Mouse (Mus musculus): Measurements from ENCODE around the gene Stau1. TPM values are rescaled to one million over a fixed set of nuclear protein-coding genes. Genes with fewer than 3 reads are reported as not detected.
A peak's percentile ranks its signal among the peaks of the same experiment; 100 is the strongest.

The Stau1 gene
- polyA plus RNA-seq, 1 experiment from 2014 or later: 31.5 TPM

GRCm38 (mm10) chr2:166945456-166945855 is 50.6 kb downstream of the Stau1 start:
- Histone ChIP-seq H3K4me2 (ENCODE audit: low read depth, low read length) (no peak overlapping the region), H3K9ac (replicated peaks) (no peak overlapping the region), H3K27me3 (ENCODE audit: insufficient read depth, low read length) (no peaks in the 10 kb centered on the region), H3K9me3 (ENCODE audit: low read length) (no peaks in the 10 kb centered on the region), H3K36me3 (replicated peaks; ENCODE audit: insufficient read depth, low read length) (peaks cover 89% of the 10 kb centered on the region), H3K4me1 (ENCODE audit: insufficient read depth) (no peaks in the 10 kb centered on the region), H3K27ac (ENCODE audit: low read depth) (no peak overlapping the region), H3K4me3 (ENCODE audit: low read depth, low read length) (no peak overlapping the region)
- TF ChIP-seq EP300 (IDR thresholded peaks at IDR 0.05; ENCODE audit: low read depth): no peak
- TF ChIP-seq CTCF (IDR thresholded peaks at IDR 0.05; ENCODE audit: low read depth): peak; percentile 60
- DNase-seq (peak; percentile 24), ATAC-seq (peak; percentile 49; the same call in 1 of the 2 replicates)
- WGBS (ENCODE audit: insufficient replicate concordance): 53% methylated on average over 4 of the region's 4 CpGs

- ATAC-seq (no peak), DNase-seq (no peak)
- H3K4me3 ChIP-seq (ENCODE audit: low read depth, low read length): no peak overlapping the region
- H3K36me3 ChIP-seq (replicated peaks; ENCODE audit: insufficient read depth, low read length): peaks cover 88% of the 10 kb centered on the region
- WGBS (ENCODE audit: insufficient replicate concordance): 87% methylated on average over 1 of the region's 1 CpGs
- no peaks in the 10 kb centered on the region for H3K4me1 ChIP-seq (ENCODE audit: insufficient read depth)
- no peak overlapping the region for H3K4me2 ChIP-seq (ENCODE audit: low read depth, low read length)
- H3K9ac ChIP-seq (replicated peaks): no peak overlapping the region
- no peaks in the 10 kb centered on the region for H3K27me3 ChIP-seq (ENCODE audit: insufficient read depth, low read length)
- H3K9me3 ChIP-seq (ENCODE audit: low read length): no peaks in the 10 kb centered on the region
- H3K27ac ChIP-seq (ENCODE audit: low read depth): no peak overlapping the region
- TF ChIP-seq EP300 (IDR thresholded peaks at IDR 0.05; ENCODE audit: low read depth) (no peak), CTCF (IDR thresholded peaks at IDR 0.05; ENCODE audit: low read depth) (no peak)
Observed at GRCm38 (mm10) chr2:166944346-166944745, 51.8 kb downstream of the Stau1 start.

- no peak for ATAC-seq
- TF ChIP-seq CTCF (IDR thresholded peaks at IDR 0.05; ENCODE audit: low read depth) (no peak), EP300 (IDR thresholded peaks at IDR 0.05; ENCODE audit: low read depth) (no peak)
Observed at GRCm38 (mm10) chr2:166943146-166943545, 53.0 kb downstream of the Stau1 start.

GRCm38 (mm10) chr2:166936166-166936565 is 59.9 kb downstream of the Stau1 start:
- peaks cover 81% of the 10 kb centered on the region for H3K36me3 ChIP-seq (replicated peaks; ENCODE audit: insufficient read depth, low read length)
- no peaks in the 10 kb centered on the region for H3K4me1 ChIP-seq (ENCODE audit: insufficient read depth)
- no peak overlapping the region for H3K27ac ChIP-seq (ENCODE audit: low read depth)
- H3K4me3 ChIP-seq (ENCODE audit: low read depth, low read length): no peak overlapping the region
- no peak overlapping the region for H3K4me2 ChIP-seq (ENCODE audit: low read depth, low read length)
- ATAC-seq: no peak
- DNase-seq: no peak
- TF ChIP-seq EP300 (IDR thresholded peaks at IDR 0.05; ENCODE audit: low read depth) (no peak), CTCF (IDR thresholded peaks at IDR 0.05; ENCODE audit: low read depth) (no peak)
- H3K9me3 ChIP-seq (ENCODE audit: low read length): no peaks in the 10 kb centered on the region
- no peak overlapping the region; the same call in 1 of the 2 replicates for H3K9ac ChIP-seq (replicated peaks)
- 95% methylated on average over 2 of the region's 2 CpGs for WGBS (ENCODE audit: insufficient replicate concordance)
- no peaks in the 10 kb centered on the region for H3K27me3 ChIP-seq (ENCODE audit: insufficient read depth, low read length)

More at GRCm38 (mm10) chr2:166943146-166943545, 53.0 kb downstream of the Stau1 start:
- Histone ChIP-seq H3K9ac (replicated peaks) (no peak overlapping the region), H3K4me2 (ENCODE audit: low read depth, low read length) (no peak overlapping the region), H3K4me1 (ENCODE audit: insufficient read depth) (no peaks in the 10 kb centered on the region), H3K27me3 (ENCODE audit: insufficient read depth, low read length) (no peaks in the 10 kb centered on the region), H3K4me3 (ENCODE audit: low read depth, low read length) (no peak overlapping the region), H3K27ac (ENCODE audit: low read depth) (no peak overlapping the region), H3K36me3 (replicated peaks; ENCODE audit: insufficient read depth, low read length) (peaks cover 88% of the 10 kb centered on the region), H3K9me3 (ENCODE audit: low read length) (no peaks in the 10 kb centered on the region)
- whole genome bisulfite sequencing (ENCODE audit: insufficient replicate concordance): 84% methylated on average over 2 of the region's 2 CpGs
- DNase-seq: no peak

GRCm38 (mm10) chr2:166935582-166935981 is 60.5 kb downstream of the Stau1 start:
- TF ChIP-seq CTCF (IDR thresholded peaks at IDR 0.05; ENCODE audit: low read depth) (no peak), EP300 (IDR thresholded peaks at IDR 0.05; ENCODE audit: low read depth) (no peak)
- H3K4me2 ChIP-seq (ENCODE audit: low read depth, low read length): no peak overlapping the region
- H3K4me3 ChIP-seq (ENCODE audit: low read depth, low read length): no peak overlapping the region
- H3K9ac ChIP-seq (replicated peaks): no peak overlapping the region
- no peak overlapping the region for H3K27ac ChIP-seq (ENCODE audit: low read depth)
- no peaks in the 10 kb centered on the region for H3K9me3 ChIP-seq (ENCODE audit: low read length)
- WGBS (ENCODE audit: insufficient replicate concordance): 91% methylated on average over 7 of the region's 7 CpGs
- no peaks in the 10 kb centered on the region for H3K4me1 ChIP-seq (ENCODE audit: insufficient read depth)
- peaks cover 81% of the 10 kb centered on the region for H3K36me3 ChIP-seq (replicated peaks; ENCODE audit: insufficient read depth, low read length)
- no peaks in the 10 kb centered on the region for H3K27me3 ChIP-seq (ENCODE audit: insufficient read depth, low read length)
- DNase-seq: no peak
- ATAC-seq: no peak

GRCm38 (mm10) chr2:166934416-166934815 is 61.7 kb downstream of the Stau1 start:
- Histone ChIP-seq H3K27me3 (ENCODE audit: insufficient read depth, low read length) (no peaks in the 10 kb centered on the region), H3K9me3 (ENCODE audit: low read length) (no peaks in the 10 kb centered on the region), H3K4me2 (ENCODE audit: low read depth, low read length) (no peak overlapping the region), H3K9ac (replicated peaks) (no peak overlapping the region), H3K36me3 (replicated peaks; ENCODE audit: insufficient read depth, low read length) (peaks cover 81% of the 10 kb centered on the region), H3K4me3 (ENCODE audit: low read depth, low read length) (no peak overlapping the region), H3K27ac (ENCODE audit: low read depth) (no peak overlapping the region), H3K4me1 (ENCODE audit: insufficient read depth) (no peaks in the 10 kb centered on the region)
- ATAC-seq: no peak
- DNase-seq: no peak
- 89% methylated on average over 5 of the region's 5 CpGs for WGBS (ENCODE audit: insufficient replicate concordance)
- TF ChIP-seq CTCF (IDR thresholded peaks at IDR 0.05; ENCODE audit: low read depth): no peak
- TF ChIP-seq EP300 (IDR thresholded peaks at IDR 0.05; ENCODE audit: low read depth): no peak

- peaks cover 80% of the 10 kb centered on the region for H3K36me3 ChIP-seq (replicated peaks; ENCODE audit: insufficient read depth, low read length)
- 94% methylated on average over 6 of the region's 6 CpGs for WGBS (ENCODE audit: insufficient replicate concordance)
Observed at GRCm38 (mm10) chr2:166933943-166934342, 62.2 kb downstream of the Stau1 start.

More at GRCm38 (mm10) chr2:166933943-166934342, 62.2 kb downstream of the Stau1 start:
- Histone ChIP-seq H3K4me2 (ENCODE audit: low read depth, low read length) (no peak overlapping the region), H3K4me3 (ENCODE audit: low read depth, low read length) (no peak overlapping the region), H3K27ac (ENCODE audit: low read depth) (no peak overlapping the region), H3K9ac (replicated peaks) (no peak overlapping the region), H3K4me1 (ENCODE audit: insufficient read depth) (no peaks in the 10 kb centered on the region), H3K27me3 (ENCODE audit: insufficient read depth, low read length) (no peaks in the 10 kb centered on the region), H3K9me3 (ENCODE audit: low read length) (no peaks in the 10 kb centered on the region)
- DNase-seq: no peak
- TF ChIP-seq CTCF (IDR thresholded peaks at IDR 0.05; ENCODE audit: low read depth): no peak
- no peak for TF ChIP-seq EP300 (IDR thresholded peaks at IDR 0.05; ENCODE audit: low read depth)
- ATAC-seq: no peak

Data from liver, postnatal 0 days (tissue).